Mouse (Mus musculus) midbrain, postnatal 0 days (tissue): Measurements from ENCODE around the gene Cachd1. TPM values are rescaled to one million over a fixed set of nuclear protein-coding genes. Genes with fewer than 3 reads are reported as not detected.
A peak's percentile ranks its signal among the peaks of the same experiment; 100 is the strongest.

Experiments used
- ATAC-seq: fragments of 200-750 bp; cut with Nextera tagmentation; 2 replicates; pipeline ENCODE4 v1.8.0; 2017; ENCODE audit warnings: moderate number of reproducible peaks, mild to moderate bottlenecking, moderate TSS enrichment, moderate library complexity; ENCODE audit not compliant: low FRiP score
- DNase-seq: peaks from one replicate; pipeline ENCODE4 v3.0.0-alpha.2; 2015; ENCODE audit warnings: low spot score
- H3K27ac ChIP-seq: fragments of 300-500 bp; sonication (generic); 2 replicates; pipeline ENCODE4 v1.5.1; 2014; ENCODE audit warnings: low read depth, mild to moderate bottlenecking, low read length, mixed read lengths
- H3K27me3 ChIP-seq: fragments of 300-500 bp; sonication (generic); 2 replicates; pipeline ENCODE4 v1.6.1; 2014; ENCODE audit warnings: low read length, control low read depth, mixed read lengths; ENCODE audit not compliant: insufficient read depth
- H3K36me3 ChIP-seq: fragments of 300-500 bp; sonication (generic); 2 replicates; pipeline ENCODE4 v1.6.1; 2014; ENCODE audit warnings: low read length, control low read depth, mixed read lengths; ENCODE audit not compliant: insufficient read depth
- H3K4me1 ChIP-seq: fragments of 300-500 bp; sonication (generic); 2 replicates; pipeline ENCODE4 v1.6.1; 2014; ENCODE audit warnings: mild to moderate bottlenecking, control low read depth, antibody characterized with exemption, low read length, mixed read lengths; ENCODE audit not compliant: insufficient read depth
- H3K4me2 ChIP-seq: fragments of 300-500 bp; sonication (generic); 2 replicates; pipeline ENCODE4 v1.6.1; 2014; ENCODE audit warnings: low read depth, mild to moderate bottlenecking, low read length, mixed read lengths; ENCODE audit not compliant: poor library complexity, severe bottlenecking
- H3K4me3 ChIP-seq: fragments of 300-500 bp; sonication (generic); 2 replicates; pipeline ENCODE4 v1.5.1; 2014; ENCODE audit warnings: low read depth, mild to moderate bottlenecking, low read length, moderate library complexity
- H3K9ac ChIP-seq: fragments of 300-500 bp; sonication (generic); replicated peaks from 2 replicates; pipeline ENCODE4 v1.6.1; 2014; ENCODE audit warnings: mild to moderate bottlenecking, low read length, moderate library complexity, mixed read lengths; ENCODE audit not compliant: poor library complexity, severe bottlenecking
- H3K9me3 ChIP-seq: fragments of 300-500 bp; sonication (generic); 2 replicates; pipeline ENCODE4 v1.6.1; 2016; ENCODE audit warnings: low read length, control low read depth
- CTCF ChIP-seq: IDR thresholded peaks from 2 replicates; pipeline ENCODE4 v1.5.1; 2016; ENCODE audit warnings: antibody characterized with exemption, mild to moderate bottlenecking
- WGBS: fragments of 180-500 bp; shearing (Covaris S2); extraction: QIAGEN DNeasy Blood & Tissue Kit; methylation state at CpG from one replicate; pipeline ENCODE4 v1.1.7; 2014; 5-methylcytosine and 5-hydroxymethylcytosine counted together
- polyA plus RNA-seq: library from polyadenylated mRNA; unstranded; fragments of >200 nt; fragmentation: Nextera tagmentation; extraction: Ambion mirVana; gene quantifications from 2 replicates; pipeline ENCODE4 v1.2.1, GENCODE M21; 2015
- total RNA-seq: library from RNA; depleted of rRNA; stranded (reverse); fragments of >200 nt; gene quantifications from 2 replicates; pipeline ENCODE4 v1.2.3, GENCODE M21; 2014

The Cachd1 gene
- total and polyA plus RNA-seq, 2 experiments from 2014 or later = 26.5 to 52.2 TPM

- no peak overlapping the region for H3K4me3 ChIP-seq
- no peak overlapping the region for H3K4me2 ChIP-seq
- no peak for ATAC-seq
- no peak for TF ChIP-seq CTCF
- H3K27ac ChIP-seq = no peak overlapping the region
- H3K27me3 ChIP-seq = no peaks in the 10 kb centered on the region
- H3K36me3 ChIP-seq = no peaks in the 10 kb centered on the region
- DNase-seq = no peak
- H3K9me3 ChIP-seq = no peaks in the 10 kb centered on the region
- no peaks in the 10 kb centered on the region for H3K4me1 ChIP-seq
- no peak overlapping the region for H3K9ac ChIP-seq
- 88% methylated on average over 2 of the region's 2 CpGs for WGBS
Observed at GRCm38 (mm10) chr4:100752278-100752677, 24.2 kb upstream of the Cachd1 start.

GRCm38 (mm10) chr4:100755632-100756031, 20.8 kb upstream of the Cachd1 start:
- Histone ChIP-seq H3K9me3 (no peaks in the 10 kb centered on the region), H3K4me1 (no peaks in the 10 kb centered on the region), H3K27ac (no peak overlapping the region), H3K4me2 (no peak overlapping the region), H3K27me3 (no peaks in the 10 kb centered on the region), H3K4me3 (no peak overlapping the region), H3K36me3 (no peaks in the 10 kb centered on the region), H3K9ac (no peak overlapping the region)
- no peak for TF ChIP-seq CTCF
- 81% methylated on average over 8 of the region's 8 CpGs for WGBS
- no peak for ATAC-seq
- no peak for DNase-seq

- Histone ChIP-seq H3K4me1 (no peaks in the 10 kb centered on the region), H3K9ac (no peak overlapping the region), H3K27me3 (no peaks in the 10 kb centered on the region), H3K36me3 (no peaks in the 10 kb centered on the region), H3K4me3 (no peak overlapping the region), H3K9me3 (no peaks in the 10 kb centered on the region), H3K27ac (no peak overlapping the region), H3K4me2 (no peak overlapping the region)
- ATAC-seq = no peak
- DNase-seq = no peak
- no peak for TF ChIP-seq CTCF
Observed at GRCm38 (mm10) chr4:100756499-100756898, 20.0 kb upstream of the Cachd1 start.

GRCm38 (mm10) chr4:100758265-100758898, 18.1 kb upstream of the Cachd1 start:
- ATAC-seq (no peak), DNase-seq (peak; percentile 5)
- Histone ChIP-seq H3K4me3 (no peak overlapping the region), H3K9me3 (no peaks in the 10 kb centered on the region), H3K9ac (no peak overlapping the region), H3K4me1 (no peaks in the 10 kb centered on the region), H3K36me3 (no peaks in the 10 kb centered on the region), H3K27ac (no peak overlapping the region), H3K4me2 (no peak overlapping the region), H3K27me3 (no peaks in the 10 kb centered on the region)
- TF ChIP-seq CTCF = no peak
- 71% methylated on average over 6 of the region's 6 CpGs for WGBS

GRCm38 (mm10) chr4:100759603-100760002, 16.9 kb upstream of the Cachd1 start:
- H3K9me3 ChIP-seq = no peaks in the 10 kb centered on the region
- H3K27ac ChIP-seq = no peak overlapping the region
- H3K27me3 ChIP-seq = no peaks in the 10 kb centered on the region
- no peak overlapping the region for H3K4me2 ChIP-seq
- H3K9ac ChIP-seq = no peak overlapping the region
- WGBS = 77% methylated on average over 1 of the region's 1 CpGs
- DNase-seq (no peak), ATAC-seq (no peak)
- no peaks in the 10 kb centered on the region for H3K4me1 ChIP-seq
- no peak for TF ChIP-seq CTCF
- H3K36me3 ChIP-seq = no peaks in the 10 kb centered on the region
- H3K4me3 ChIP-seq = no peak overlapping the region

- Histone ChIP-seq H3K4me3 (no peak overlapping the region), H3K27me3 (no peaks in the 10 kb centered on the region), H3K4me1 (no peaks in the 10 kb centered on the region), H3K27ac (no peak overlapping the region), H3K36me3 (no peaks in the 10 kb centered on the region), H3K9ac (no peak overlapping the region), H3K4me2 (no peak overlapping the region), H3K9me3 (no peaks in the 10 kb centered on the region)
- DNase-seq = no peak
- no peak for ATAC-seq
- WGBS = 92% methylated on average over 5 of the region's 5 CpGs
- no peak for TF ChIP-seq CTCF
Observed at GRCm38 (mm10) chr4:100760416-100760815, 16.1 kb upstream of the Cachd1 start.
